Mouse (Mus musculus): ENCODE results near the gene Atp11b. TPM values are rescaled to one million over a fixed set of nuclear protein-coding genes. Genes with fewer than 3 reads are reported as not detected.

The Atp11b gene
- polyA plus RNA-seq, 1 experiment, result 82.5 TPM

DNA sequence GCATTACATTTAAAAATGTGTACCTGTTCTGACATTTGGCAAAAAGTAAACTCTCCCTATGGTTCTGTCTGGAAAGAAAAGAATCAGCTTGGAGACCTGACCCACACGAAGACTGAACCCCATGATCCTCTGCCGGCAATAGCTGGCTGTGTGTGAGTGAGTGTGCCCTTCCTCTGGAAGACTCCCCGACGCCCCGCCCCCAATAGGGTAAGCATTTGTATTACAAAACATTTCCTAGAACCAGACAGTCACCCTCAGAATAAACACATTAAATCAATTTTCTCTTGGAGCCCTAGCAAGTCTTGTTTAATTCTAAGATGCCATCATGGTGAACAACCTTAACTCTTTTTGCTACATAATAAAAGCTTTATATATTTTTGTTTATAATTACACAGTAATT, 139.2 kb downstream of the Atp11b start:
- Histone ChIP-seq H3K4me1 (ENCODE audit: control insufficient read depth, insufficient read depth, low read length) (no peaks in the 10 kb centered on the region), H3K27me3 (ENCODE audit: control insufficient read depth, insufficient read depth, low read length, poor library complexity, severe bottlenecking) (no peaks in the 10 kb centered on the region), H3K4me3 (ENCODE audit: low read depth, low read length) (no peak overlapping the region), H3K9me3 (replicated peaks; ENCODE audit: control insufficient read depth, insufficient read depth, low read length, poor library complexity, severe bottlenecking) (no peaks in the 10 kb centered on the region), H3K36me3 (ENCODE audit: control insufficient read depth, insufficient read depth, low read length, poor library complexity, severe bottlenecking) (no peaks in the 10 kb centered on the region; the same call in 1 of the 2 replicates), H3K27ac (ENCODE audit: insufficient read depth, low read length) (no peak overlapping the region), H3K9ac (ENCODE audit: low read depth, poor library complexity, severe bottlenecking) (no peak overlapping the region)
- no peak for TF ChIP-seq POLR2A (IDR thresholded peaks at IDR 0.05; ENCODE audit: insufficient read depth, low read length)
- TF ChIP-seq CTCF (IDR thresholded peaks at IDR 0.05; ENCODE audit: low read depth, low read length), result no peak
- TF ChIP-seq EP300 (IDR thresholded peaks at IDR 0.05; ENCODE audit: insufficient read depth, low read depth, low read length), result no peak

DNA sequence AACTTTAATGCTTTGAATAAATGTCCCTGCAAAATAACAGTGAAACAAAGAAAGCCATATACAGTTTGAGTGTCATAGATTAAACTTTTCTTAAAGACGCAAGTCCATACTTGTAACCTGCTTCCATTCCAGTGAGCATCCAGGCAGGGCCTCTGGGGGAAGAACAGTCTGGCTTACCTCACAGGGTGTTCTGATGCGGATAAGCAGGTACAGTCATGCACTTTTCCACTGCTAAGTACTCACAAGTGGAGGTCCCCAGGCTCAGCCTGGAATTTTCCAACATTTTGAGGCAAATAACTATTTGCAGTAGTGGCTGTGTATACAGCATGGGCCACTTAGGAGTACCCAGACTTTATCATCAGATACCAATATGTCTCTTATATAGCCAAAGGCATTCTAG, 144.0 kb downstream of the Atp11b start:
- Histone ChIP-seq H3K9me3 (replicated peaks; ENCODE audit: control insufficient read depth, insufficient read depth, low read length, poor library complexity, severe bottlenecking) (no peaks in the 10 kb centered on the region), H3K9ac (ENCODE audit: low read depth, poor library complexity, severe bottlenecking) (no peak overlapping the region), H3K4me1 (ENCODE audit: control insufficient read depth, insufficient read depth, low read length) (no peaks in the 10 kb centered on the region), H3K27ac (ENCODE audit: insufficient read depth, low read length) (no peak overlapping the region), H3K4me3 (ENCODE audit: low read depth, low read length) (no peak overlapping the region), H3K36me3 (ENCODE audit: control insufficient read depth, insufficient read depth, low read length, poor library complexity, severe bottlenecking) (no peaks in the 10 kb centered on the region), H3K27me3 (ENCODE audit: control insufficient read depth, insufficient read depth, low read length, poor library complexity, severe bottlenecking) (no peaks in the 10 kb centered on the region)
- TF ChIP-seq POLR2A (IDR thresholded peaks at IDR 0.05; ENCODE audit: insufficient read depth, low read length) (no peak), CTCF (IDR thresholded peaks at IDR 0.05; ENCODE audit: low read depth, low read length) (no peak), EP300 (IDR thresholded peaks at IDR 0.05; ENCODE audit: insufficient read depth, low read depth, low read length) (no peak)

DNA sequence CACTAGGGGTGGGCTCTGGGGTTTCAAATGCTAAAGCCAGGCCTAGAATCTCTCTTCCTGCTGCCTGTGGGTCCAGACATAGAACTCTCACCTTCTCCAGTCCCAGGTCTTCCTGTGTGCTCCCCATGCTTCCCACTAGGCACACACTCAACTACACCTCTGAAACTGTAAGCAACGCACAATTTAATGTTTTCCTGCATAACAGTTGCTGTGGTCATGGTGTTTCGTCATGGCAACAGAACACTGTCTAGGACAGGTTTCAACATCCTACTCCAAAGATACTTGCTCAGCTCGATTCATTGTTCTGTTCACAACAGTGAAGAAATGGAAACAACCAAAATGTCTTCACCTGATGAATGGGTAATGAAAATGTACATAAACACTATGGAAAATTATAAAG, 145.2 kb downstream of the Atp11b start:
- Histone ChIP-seq H3K4me3 (ENCODE audit: low read depth, low read length) (no peak overlapping the region), H3K27ac (ENCODE audit: insufficient read depth, low read length) (no peak overlapping the region), H3K9me3 (replicated peaks; ENCODE audit: control insufficient read depth, insufficient read depth, low read length, poor library complexity, severe bottlenecking) (no peaks in the 10 kb centered on the region), H3K9ac (ENCODE audit: low read depth, poor library complexity, severe bottlenecking) (no peak overlapping the region), H3K27me3 (ENCODE audit: control insufficient read depth, insufficient read depth, low read length, poor library complexity, severe bottlenecking) (no peaks in the 10 kb centered on the region), H3K36me3 (ENCODE audit: control insufficient read depth, insufficient read depth, low read length, poor library complexity, severe bottlenecking) (no peaks in the 10 kb centered on the region), H3K4me1 (ENCODE audit: control insufficient read depth, insufficient read depth, low read length) (no peaks in the 10 kb centered on the region)
- TF ChIP-seq POLR2A (IDR thresholded peaks at IDR 0.05; ENCODE audit: insufficient read depth, low read length), result no peak
- TF ChIP-seq CTCF (IDR thresholded peaks at IDR 0.05; ENCODE audit: low read depth, low read length), result no peak
- TF ChIP-seq EP300 (IDR thresholded peaks at IDR 0.05; ENCODE audit: insufficient read depth, low read depth, low read length), result no peak

DNA sequence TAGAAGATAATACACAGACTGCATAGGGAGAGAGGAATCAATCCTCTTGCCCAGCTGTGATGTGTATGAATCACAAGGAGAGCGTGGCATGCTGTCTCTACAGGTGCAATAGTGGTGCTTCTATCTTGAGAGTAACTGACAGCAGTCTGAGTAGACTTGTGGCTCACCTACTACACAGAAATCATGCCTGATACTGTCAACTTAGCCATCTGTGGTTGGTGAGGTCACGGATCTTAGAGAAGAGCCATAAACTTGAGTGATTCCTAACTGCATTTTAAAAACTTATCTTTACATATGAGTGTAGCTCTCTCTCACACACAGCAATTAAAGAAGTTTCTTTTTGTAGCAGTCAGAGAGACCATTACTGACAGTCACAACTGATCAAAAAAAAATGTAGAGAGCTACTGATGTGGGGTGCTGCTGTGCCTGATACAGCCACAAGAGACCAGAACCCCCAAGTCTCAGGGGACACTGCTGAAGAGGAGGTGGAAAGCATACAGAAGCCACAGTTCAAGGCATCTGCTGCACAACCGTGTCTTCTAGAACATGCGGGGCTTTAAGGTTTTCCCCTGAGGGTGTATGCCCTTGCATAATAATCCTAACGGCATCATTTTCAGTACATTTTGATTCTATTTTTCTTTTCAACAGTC, 146.8 kb downstream of the Atp11b start:
- H3K36me3 ChIP-seq (ENCODE audit: control insufficient read depth, insufficient read depth, low read length, poor library complexity, severe bottlenecking), result no peaks in the 10 kb centered on the region
- H3K9me3 ChIP-seq (replicated peaks; ENCODE audit: control insufficient read depth, insufficient read depth, low read length, poor library complexity, severe bottlenecking), result no peaks in the 10 kb centered on the region
- H3K4me1 ChIP-seq (ENCODE audit: control insufficient read depth, insufficient read depth, low read length), result no peaks in the 10 kb centered on the region
- no peak overlapping the region for H3K27ac ChIP-seq (ENCODE audit: insufficient read depth, low read length)
- H3K27me3 ChIP-seq (ENCODE audit: control insufficient read depth, insufficient read depth, low read length, poor library complexity, severe bottlenecking), result no peaks in the 10 kb centered on the region
- no peak overlapping the region for H3K4me3 ChIP-seq (ENCODE audit: low read depth, low read length)
- no peak overlapping the region for H3K9ac ChIP-seq (ENCODE audit: low read depth, poor library complexity, severe bottlenecking)
- TF ChIP-seq CTCF (IDR thresholded peaks at IDR 0.05; ENCODE audit: low read depth, low read length) (no peak), EP300 (IDR thresholded peaks at IDR 0.05; ENCODE audit: insufficient read depth, low read depth, low read length) (no peak), POLR2A (IDR thresholded peaks at IDR 0.05; ENCODE audit: insufficient read depth, low read length) (no peak)

Other genes with a start within 250 kb of the Atp11b start
- gene Dcun1d1, start 183.3 kb downstream of the Atp11b start, polyA plus RNA-seq (2011; ENCODE audit: insufficient read depth, insufficient read length, low read depth, missing spikeins), result 78.8 and 86.1 TPM in 2 replicates
- 32.0 and 32.9 TPM in 2 replicates for gene Mccc1, start 246.6 kb downstream of the Atp11b start, polyA plus RNA-seq (2011; ENCODE audit: insufficient read depth, insufficient read length, low read depth, missing spikeins)